Mouse (Mus musculus) frontal cortex, postnatal 14 days (tissue): ENCODE data around the gene Pias3.
A peak's percentile ranks its signal among the peaks of the same experiment; 100 is the strongest.
"Not testable (repeated sequence)": the region's sequence is repeated elsewhere in the genome, so short reads cannot be mapped to it uniquely, and the experiment has no call there.

Experiments used
- DNase-seq, 2 experiments: peaks; one replicate each; pipeline ENCODE4 v3.0.0; 2022; ENCODE audit warnings: low spot score in 2 of 2

Pias3 gene

DNA sequence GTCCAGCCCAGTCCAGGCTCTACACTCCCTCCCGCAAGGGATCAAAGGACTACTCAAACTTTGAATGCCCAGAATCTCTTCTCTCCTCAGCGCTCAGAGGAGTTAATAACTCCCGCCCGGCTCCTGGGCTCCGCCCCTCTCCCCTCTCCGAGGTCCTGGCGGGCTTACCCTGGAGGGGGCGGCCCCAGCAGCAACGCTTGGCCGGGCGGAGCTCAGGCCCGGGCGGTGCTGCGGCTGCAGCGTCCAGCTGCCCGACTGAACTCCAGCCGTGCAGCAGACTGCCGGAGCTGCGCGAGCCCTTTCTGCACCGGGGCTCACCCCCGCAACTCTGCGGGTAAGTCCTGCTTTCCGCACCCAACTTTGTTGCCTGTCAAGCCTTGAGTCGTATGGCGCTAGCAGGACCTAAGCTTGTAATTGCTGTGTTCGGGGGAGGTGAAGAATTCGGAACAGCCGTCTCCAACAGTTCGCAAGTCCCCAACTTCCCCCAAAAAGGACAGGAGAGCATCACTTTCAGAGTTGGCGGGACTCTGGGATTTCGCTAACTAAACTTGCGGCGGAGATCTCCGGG is at the start of gene Pias3:
TSS of gene Pias3 (plus strand) at position 187 of the 568 bp plus-strand sequence.
- peak in 1 of 2 experiments; percentile 53 for DNase-seq

DNA sequence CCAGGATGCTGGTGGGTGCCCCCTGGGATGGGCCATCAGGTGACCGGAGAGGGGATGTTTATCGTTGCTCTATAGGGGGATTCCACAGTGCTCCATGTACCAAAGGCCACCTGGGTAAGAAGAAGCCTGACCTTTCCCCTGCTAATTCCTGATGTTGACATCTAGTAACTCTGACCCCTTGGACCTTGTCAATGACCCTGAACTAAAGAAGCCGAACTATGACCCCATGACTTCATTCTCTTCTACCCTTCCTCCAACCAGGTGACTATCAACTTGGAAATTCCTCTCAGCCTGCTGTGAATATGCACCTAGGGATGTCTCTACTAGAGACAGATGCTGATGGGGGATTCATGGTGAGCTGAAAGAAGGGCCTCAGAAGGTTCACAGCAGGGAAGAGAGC is 48.8 kb upstream of the Pias3 start:
- no peak for DNase-seq

DNA sequence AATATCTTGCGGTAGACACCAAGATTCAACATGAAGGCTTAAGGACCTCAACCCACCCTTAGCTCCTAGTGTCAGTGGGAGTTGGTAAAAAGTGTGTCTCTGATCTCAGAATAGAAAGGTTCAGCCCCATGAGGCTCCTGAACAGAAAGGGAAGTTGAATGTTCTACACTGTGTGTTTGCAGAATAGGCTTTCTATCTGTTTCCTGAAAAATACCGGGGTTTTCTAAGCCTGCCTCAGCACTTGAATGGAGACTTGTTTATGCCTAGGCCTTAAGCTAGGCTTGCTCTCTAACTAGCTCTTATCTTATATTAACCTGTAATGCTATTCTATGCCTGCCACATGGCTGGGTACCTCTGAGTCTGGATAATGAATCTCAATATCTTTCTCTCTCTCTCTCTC is 35.3 kb upstream of the Pias3 start:
- no peak for DNase-seq

DNA sequence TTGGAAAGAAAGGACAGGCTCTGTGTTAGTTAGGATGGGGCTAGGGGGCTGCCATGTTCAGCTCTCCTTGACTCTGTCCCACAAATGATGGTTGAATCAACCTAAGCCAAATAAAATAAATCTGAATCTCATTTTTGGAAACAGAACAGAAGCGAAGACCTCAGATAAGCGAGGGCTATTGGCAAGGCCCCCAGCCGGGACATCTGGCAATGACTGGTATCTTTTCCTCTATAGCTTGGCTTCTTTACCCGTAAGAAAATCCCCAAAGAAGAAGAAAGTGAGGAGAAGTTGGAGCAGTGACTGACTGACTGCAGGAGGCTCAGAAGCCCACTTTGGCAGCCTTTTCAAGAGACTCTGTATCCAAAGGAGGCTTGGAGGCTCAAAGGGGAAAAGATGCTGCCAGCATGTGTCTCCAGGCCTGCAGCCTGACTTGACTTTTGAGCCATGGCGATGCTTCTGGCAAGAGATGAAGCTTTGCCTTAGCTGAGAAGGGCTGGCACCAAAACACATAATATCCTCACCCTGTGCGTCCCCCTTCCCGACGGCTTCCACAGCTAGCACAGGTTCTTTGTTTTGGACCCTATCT is 33.4 kb upstream of the Pias3 start:
- DNase-seq: no peak

DNA sequence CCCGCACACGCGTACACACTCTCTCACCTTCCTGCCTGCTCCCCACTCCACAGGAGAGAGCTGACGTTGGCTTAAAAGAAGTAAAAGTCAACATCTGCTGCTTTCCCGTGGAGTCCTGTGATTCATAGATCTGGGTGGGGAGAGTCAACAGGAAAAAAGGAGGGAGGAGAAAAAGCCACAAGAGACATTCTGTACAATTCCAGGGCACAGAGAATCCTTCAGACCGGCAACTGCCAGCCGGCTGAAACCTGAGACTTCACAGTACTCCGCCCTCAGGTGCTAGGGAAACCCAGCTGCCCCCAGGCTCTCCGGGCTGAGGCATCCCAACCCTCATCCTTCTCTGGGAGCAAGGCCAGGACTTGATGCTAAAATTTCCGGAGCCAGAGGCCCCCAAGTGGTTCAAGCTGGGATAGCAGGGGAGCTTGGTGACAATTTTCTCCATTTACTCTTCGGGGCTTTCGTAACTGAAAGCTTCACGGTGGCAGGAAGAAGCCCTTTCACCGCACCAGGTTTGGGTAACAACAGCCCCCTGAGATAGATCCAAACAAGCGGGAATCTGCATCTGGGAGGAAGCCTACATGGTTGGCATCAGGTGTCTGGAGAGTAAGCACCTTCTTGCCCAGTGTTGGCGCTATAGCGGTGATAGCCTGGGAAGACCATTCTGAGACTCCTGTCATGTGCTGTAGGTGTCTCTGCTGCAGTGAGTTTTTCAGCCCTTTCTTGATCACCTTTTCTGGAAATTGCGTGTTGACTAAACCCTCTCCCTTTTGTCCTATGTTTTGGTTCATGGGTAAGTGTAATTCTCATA is 32.5 kb upstream of the Pias3 start:
- peak; percentile 68 to 90 for DNase-seq

DNA sequence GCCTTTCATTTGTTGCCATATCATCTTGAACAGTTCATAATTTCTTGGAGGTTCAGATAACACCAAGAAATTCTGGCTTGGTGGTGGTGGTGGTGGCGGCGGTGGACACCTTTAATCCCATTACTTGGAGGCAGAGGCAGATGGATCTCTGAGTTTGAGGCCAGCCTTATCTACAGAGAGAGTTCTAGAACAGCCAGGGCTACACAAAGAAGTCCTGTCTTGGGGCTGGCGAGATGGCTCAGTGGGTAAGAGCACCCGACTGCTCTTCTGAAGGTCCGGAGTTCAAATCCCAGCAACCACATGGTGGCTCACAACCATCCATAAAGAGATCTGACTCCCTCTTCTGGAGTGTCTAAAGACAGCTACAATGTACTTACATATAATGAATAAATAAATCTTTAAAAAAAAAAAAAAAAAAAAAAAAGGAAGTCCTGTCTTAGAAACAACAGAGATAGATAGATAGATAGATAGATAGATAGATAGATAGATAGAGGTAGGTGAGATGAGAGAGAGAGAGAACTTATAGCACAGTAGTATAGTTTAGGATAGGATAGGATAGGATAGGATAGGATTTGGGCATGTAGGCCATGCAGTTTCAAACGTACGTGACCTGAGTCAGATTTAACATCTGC is 30.3 kb upstream of the Pias3 start:
- DNase-seq: not testable (repeated sequence)

DNA sequence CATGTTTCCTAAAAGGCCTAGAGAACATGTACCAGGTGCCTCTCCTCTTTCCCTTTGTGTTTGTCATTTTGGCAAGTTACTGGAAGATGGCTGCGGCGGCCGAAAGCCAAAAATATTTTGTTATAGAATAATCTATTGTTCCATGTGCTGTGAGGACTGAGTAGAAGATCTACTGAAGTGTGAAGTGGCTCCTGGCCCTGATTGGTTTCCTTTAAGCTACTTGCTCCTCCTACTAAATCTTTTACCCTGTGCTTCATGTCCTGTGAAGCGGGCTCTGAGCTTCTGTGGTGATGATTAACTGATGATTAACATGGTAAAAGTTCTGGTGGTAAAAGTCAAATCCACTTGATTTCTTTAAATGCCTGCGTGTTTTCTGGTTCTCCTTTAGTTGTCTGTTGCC is 29.3 kb upstream of the Pias3 start:
- no peak for DNase-seq

DNA sequence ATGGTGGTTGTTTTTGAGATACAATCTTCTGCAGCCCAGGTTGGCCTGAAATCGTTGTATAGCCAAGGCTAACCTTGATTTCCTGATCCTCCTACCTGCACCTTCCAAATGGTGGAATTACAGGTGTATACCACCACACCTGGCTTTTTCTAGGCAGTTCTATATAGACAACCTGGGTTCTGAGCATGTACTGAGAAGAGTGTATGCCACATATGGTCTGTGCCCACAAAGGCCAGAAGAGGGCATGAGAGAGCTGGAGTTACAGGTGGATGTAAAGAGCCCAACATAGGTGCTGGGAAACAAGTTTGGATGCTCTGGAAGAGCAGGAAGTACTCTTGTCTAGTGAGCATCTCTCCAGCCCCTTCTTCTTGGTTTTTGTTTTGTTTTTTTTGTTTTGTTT is 28.9 kb upstream of the Pias3 start:
- no peak for DNase-seq

DNA sequence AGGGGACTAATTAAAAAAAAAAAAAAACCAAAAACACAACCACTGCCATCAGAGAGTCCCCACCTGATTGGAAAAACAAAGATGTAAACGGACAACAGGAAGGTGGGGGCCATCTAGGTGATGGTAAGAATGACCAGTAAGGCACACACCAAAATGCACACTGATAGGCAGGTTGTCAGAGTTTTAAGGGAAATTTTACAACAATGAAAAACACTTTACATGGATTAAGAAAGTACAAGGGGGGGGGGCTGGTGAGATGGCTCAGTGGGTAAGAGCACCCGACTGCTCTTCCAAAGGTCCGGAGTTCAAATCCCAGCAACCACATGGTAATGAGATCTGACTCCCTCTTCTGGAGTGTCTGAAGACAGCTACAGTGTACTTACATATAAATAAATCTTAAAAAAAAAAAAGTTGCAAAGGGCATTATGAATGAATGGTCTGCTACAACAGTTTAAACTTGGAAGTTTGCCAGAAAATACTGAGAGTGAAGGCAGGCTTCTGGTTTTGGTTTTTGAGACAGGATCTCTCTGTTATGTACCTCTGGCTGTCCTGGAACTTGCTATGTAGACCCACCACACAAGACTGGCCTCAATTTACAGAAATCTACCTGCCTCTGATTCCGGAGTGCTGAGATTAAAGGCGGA is 27.6 kb upstream of the Pias3 start:
- no peak for DNase-seq

DNA sequence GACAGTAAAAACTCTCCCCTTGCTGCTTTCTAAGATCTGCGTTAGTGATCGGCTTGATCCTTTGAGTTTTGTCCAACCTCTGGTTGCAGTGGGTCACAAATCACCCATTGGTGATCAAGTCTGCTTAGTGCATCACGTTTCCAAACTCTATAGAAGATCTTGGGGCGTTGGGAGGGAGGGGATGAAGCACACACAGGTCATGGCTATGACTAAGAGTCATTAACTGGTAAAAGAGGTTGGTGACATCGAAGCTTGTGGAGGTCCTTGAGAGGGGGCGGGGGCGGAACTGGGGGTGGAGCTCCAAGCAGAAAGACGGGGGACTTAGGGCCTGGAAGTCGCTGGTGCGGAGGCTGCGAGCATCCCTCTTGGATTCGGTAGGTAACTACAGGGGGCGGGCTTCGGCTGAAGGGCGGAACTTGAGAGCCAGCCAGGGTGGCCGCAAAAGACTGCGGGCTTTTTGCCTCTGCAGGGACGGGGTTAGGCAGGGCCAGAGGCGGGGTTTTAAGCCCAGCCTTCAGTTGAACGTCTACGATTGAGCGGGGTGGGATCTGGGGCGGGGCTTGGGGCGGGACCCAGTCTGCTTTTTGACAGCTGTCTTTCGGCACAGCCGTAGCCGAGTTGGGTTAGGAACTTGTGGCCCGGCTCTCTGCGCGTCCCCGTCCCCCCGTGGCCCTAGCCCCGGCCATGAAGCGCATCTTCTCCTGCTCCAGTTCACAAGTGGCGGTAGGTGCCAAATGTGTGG is 26.3 kb upstream of the Pias3 start, which contains the start of gene Ankrd35:
TSS of gene Ankrd35 (plus strand) at position 405 of the 742 bp plus-strand sequence.
- DNase-seq: peak; percentile 54 to 56

DNA sequence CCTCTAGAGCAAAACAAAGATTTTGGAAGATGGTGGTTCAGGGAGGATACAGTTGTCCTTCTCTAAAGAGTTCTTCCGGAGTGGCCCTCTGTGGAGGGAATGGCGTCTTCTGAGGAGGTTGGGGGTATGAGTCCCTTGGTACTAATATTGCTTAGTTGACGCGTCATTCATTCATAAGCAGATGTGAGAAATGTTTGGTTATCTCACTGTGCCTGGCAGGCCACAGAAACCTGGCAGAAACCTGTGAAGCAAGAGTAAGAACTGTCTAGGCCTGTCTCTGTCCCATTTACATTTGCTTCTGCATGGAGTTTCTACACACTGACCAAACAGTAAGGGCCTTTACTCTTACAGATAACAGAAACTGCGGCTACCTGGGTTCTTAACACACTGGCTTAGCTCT is 24.7 kb upstream of the Pias3 start:
- DNase-seq: no peak

DNA sequence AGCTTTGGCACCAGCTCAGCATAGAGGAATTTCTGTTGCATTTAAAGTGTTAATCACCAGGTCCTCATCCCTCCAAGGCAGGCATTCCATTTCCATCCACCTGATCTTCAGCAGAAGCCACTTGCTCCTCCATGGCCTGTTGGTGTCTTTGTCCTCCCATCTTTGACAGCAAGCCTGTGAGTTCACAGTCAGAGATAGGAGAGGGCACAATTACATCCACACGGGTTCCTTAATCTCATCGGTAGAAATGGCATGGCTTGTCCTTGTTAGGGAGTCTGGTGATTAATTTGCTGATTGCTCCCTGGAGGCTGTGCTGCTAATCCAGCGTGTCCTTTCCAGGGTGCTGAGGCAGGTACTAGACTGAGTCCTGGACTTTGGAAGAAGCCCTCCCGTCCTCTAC is 22.7 kb upstream of the Pias3 start:
- DNase-seq: no peak

DNA sequence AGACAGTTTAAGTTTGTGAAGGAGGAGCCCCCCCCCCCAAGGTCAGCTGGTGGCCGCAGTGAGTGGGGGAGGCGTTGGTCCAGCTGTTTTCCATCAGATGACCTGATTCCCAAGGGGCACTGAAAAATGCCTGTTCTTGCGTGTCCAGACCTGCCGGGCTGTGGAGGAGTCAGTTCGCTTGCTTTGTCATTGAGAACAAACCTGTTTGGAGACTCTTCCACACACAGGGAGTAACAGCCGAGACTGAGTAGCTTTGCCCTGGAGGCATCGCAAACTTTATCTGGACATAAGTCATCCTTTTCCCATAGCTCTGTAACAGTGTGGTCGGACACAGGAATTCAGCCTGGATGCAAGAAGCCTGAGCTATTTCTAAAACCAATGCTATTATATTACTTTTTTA is 21.7 kb upstream of the Pias3 start:
- no peak for DNase-seq

DNA sequence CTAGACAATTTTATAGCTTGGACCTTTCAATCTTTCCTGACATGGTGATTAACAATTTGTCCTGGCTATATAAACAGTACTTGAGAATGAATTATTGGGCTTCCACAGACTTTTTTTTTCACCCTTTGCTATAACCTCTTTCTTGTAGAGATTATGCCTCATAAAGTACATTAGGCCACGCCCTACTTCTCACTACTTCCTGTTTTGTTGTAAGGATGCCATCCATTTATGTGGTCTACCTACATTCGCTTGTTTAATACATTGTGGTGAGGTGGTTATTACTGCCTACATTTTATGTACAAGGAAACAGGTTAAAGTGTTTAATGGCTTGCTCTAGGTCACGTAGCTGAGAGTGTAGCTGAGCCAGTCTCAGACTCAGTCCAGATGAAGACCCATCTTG is 21.0 kb upstream of the Pias3 start:
- no peak for DNase-seq

DNA sequence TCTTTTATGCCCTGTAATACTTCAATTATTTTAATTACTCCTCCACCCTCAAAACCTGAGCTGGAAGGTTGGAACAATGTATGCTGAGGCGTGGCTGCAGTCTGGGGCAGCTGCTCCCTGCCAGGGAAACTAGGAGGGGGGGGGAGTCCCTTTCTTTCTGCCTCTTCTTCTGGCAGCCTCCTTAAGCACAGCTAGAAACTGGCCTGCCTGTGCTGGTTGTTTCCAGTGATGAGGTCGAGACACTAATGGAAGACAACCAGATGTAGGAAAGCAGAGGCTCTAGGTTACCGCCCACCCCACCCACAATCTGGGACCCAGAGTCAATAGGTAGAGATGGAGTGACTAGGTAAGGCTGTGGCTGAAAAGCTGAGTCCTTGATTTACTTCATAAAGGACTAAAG is 20.5 kb upstream of the Pias3 start:
- no peak for DNase-seq

DNA sequence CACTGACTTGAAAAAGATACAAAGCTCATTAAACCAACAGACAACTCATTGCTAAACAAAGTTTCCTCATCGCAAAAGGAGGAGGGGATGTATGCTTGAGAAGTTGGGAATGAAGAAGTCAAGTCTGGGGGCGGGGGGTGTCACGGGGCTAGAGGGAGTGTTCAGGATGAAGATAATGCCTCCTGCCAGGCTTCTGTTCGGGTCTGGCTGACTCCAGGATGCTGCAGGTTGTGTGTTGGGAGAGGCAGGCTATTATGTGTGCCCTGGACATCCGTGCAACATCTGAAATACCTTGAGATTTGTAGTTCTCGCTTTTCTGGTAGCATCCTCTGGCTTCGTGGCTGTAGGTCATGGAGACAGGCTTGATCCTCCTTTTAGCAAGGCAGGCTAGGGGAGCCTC is 17.7 kb upstream of the Pias3 start:
- no peak for DNase-seq

DNA sequence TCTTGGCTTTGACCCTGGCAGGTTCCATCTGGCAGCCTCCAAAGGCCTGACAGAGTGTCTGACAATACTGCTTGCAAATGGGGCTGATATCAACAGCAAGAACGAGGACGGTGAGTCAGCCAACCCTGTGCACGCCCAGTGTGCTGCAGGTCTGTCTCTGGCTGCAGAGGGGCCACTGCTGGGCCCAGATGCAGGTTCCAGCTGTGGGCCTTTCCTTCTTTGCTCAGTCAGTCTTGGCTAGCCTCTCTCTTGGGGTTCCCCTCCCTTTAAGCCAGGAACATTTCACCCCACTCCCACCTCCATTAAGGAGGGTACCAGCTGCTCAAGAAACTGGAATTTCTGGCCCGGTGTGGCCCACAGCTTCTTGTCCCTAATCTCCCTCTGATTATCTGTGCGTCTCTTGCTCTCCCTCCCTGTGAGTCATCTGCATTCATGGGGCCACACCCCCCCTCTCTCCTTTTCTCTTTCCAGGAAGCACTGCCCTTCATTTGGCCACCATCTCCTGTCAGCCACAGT is 17.0 kb upstream of the Pias3 start:
- DNase-seq: no peak

DNA sequence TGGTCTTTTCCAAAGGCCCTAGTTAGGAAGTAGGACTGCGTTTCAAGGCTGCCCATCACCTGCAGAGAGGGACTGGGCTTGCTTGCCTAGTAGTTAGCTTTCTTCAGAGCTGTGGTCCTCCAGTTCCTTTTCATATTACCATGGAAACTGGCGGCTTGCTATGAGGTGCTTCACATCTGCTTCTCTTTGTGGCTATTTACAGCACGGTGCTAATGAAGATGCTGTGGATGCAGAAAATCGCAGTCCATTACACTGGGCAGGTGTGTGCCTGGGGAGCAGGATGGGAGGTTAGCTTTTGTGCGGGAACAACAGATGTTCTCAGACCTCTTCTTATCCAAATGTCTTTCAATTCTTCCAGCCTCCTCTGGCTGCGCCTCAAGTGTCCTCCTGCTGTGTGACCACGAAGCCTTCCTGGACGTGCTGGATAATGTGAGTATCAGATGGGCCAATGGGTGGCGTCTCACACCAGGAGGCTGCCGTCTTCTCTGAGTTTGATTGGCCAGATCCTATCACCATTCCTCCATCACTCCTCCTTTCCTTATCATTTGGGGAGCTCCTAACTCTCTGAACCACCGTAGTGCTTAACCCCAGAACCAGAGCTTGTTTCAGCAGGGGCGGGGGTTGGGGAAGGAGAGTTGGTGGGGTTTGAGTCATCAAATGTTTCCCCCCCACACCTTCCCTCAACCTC is 15.8 kb upstream of the Pias3 start:
- no peak for DNase-seq

DNA sequence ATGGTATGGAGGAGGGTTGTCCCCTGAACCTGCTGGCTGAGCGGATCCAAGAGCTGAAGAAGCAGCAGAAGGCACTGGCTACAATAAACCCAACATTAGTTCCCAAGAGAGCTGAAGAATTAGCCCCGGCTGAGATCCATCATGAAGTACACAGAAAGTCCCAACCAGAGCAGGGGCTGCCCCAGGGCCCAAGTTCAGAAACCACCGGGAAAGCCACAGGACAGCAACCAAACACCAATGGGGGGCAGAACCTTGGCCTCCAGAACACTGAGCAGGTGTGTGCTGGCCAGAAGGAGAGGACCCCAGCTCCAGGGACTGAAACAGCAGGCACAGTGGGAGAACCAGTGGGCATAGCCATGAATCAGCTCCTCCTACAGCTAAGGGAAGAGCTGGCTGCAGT is 12.7 kb upstream of the Pias3 start:
- DNase-seq: no peak

DNA sequence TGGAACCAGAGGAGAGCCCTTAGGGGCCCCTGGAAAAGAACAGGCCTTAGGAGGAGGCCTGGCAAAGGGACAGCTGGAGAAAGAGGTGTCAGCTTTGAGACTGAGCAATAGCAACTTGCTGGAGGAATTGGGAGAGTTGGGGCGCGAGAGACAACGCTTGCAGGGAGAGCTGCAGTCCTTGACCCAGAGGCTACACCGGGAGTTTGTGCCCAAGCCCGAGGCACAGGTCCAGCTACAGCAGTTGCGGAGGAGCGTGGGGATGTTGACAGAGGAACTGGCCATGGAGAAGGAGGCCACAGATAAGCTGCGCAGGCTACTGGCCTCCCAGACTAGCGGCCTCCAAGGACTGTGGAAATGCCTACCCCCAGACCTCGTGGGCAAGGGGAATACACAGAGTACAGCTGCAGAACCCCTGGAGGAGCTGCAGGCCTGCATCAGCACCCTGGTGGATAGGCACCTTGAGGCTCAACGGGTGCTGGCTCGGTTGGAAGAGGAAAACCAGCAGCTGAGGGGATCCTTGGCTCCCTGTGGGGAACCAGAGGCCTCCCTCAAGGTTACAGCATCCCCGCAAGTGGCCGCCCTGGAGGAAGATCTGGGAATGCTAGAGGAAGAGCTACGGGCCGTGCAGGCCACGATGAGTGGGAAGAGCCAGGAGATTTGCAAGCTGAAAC is 11.9 kb upstream of the Pias3 start:
- no peak for DNase-seq
